Mouse (Mus musculus) adrenal gland (tissue): Measurements from ENCODE around the gene Gm42906.

Experiments
- intact Hi-C: fragments of 180-260 bp; cut with DNase I; formaldehyde crosslinking; loops from one replicate; pipeline ENCODE4 v1.15.1; 2025
- long read RNA-seq, 2 experiments: library from polyadenylated mRNA; unstranded; transcript quantifications; one replicate each; pipeline ENCODE4 v2.0.0; 2020; ENCODE audit warnings: borderline replicate concordance in 1 of 2; ENCODE audit not compliant: insufficient replicate concordance in 1 of 2

The Gm42906 gene
- long read RNA-seq, experiment 1 = 0 reads
- long read RNA-seq, experiment 2 = 0 reads

GRCm38 (mm10) chr5:151428113-151428756 is at the start of gene Gm42906:
Gm42906 (minus strand) TSS chr5:151428163.
- intact Hi-C loops = no loop called here

GRCm38 (mm10) chr5:151445695-151446094 is 17.7 kb upstream of the Gm42906 start:
- intact Hi-C loops = no loop called here

GRCm38 (mm10) chr5:151435106-151435505 is 7.1 kb upstream of the Gm42906 start:
- intact Hi-C loops = no loop called here

DNA sequence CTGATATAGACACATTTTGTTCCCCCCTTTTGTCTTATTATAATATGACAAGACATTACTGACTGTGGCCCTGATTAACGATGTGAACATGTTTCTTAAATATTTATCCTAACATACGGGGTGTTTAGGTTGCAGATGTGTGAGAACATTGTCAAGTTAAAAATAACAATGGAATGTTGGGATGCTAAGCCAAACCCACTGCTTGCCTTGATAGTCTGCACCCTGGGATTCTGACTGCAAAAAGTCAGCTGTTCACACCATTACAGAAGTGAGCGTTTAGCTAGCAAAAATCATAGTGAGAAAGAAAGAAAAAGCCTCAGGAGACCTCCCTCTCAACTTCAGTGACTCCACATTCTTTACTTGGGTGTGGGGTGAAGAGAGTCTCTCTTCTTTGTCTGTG is 1.5 kb downstream of the Gm42906 start:
- intact Hi-C loops = no loop called here

DNA sequence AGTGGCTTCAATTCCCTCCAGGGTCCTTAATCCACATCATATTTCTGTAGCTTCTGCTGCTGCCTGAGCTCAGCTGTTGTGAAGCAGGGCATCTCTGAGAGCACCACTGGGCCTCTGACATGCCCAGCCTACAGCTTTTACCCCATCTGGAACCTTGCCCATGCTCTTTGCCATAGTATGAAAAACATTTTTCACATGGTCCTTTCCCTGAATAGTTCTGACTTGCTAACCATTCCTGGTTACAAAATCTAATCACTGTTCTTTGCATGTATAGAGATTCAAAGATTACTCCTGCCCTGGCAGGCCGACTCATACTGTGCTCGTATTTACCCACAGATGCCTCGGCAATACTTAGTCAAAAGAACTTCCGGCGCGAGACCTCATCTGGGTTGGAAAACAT is 5.3 kb downstream of the Gm42906 start:
- intact Hi-C loops = no loop called here

DNA sequence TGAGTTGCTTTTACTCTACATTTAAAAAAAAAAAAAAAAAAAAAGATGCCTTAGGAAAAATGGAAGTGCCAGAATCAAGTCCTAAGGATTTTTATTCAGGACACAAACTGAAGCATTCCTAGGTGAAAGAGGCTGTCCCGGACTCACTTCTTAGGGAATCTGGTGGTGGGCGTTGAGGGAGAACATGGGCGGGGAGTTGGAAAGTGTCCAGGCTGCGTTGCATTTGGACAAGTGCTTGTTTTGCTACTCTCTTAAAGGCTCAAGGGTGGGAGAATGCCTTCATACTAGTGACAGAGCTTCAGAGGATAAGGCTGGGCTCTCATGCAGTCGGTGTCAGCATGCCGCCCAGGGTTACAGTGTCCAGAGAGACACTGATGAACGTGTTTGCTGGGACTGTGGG is 6.1 kb downstream of the Gm42906 start:
- intact Hi-C loops = no loop called here

- intact Hi-C loops = no loop called here
Measured at GRCm38 (mm10) chr5:151418551-151418950, 9.4 kb downstream of the Gm42906 start.

GRCm38 (mm10) chr5:151417421-151418038 is 10.4 kb downstream of the Gm42906 start:
- intact Hi-C loops = no loop called here

DNA sequence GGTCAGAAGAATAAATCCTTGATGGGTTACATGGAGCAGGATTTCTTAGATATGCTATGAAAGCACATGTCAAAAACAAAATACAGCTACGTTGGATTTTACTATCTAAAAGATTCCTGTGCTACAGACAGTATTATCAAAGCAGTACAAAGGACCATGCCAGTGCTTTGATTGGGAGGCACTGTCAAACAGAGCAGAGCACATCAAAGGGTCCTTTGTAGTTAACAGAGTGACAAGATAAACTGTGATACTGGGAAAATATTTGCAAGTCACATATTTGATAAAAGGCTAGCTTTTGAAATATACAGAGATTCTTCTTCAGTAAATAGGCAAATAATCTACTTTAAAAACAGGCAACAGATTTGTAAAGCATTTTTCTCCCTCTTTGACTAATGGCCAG is 11.0 kb downstream of the Gm42906 start:
- intact Hi-C loops = no loop called here

- intact Hi-C loops = no loop called here
Measured at GRCm38 (mm10) chr5:151413617-151414016, 14.3 kb downstream of the Gm42906 start.

- intact Hi-C loops = no loop called here
Measured at GRCm38 (mm10) chr5:151412666-151413463, 15.1 kb downstream of the Gm42906 start.

- intact Hi-C loops = no loop called here
Measured at GRCm38 (mm10) chr5:151410006-151410405, 18.0 kb downstream of the Gm42906 start.

GRCm38 (mm10) chr5:151409282-151409681 is 18.7 kb downstream of the Gm42906 start:
- intact Hi-C loops = no loop called here

DNA sequence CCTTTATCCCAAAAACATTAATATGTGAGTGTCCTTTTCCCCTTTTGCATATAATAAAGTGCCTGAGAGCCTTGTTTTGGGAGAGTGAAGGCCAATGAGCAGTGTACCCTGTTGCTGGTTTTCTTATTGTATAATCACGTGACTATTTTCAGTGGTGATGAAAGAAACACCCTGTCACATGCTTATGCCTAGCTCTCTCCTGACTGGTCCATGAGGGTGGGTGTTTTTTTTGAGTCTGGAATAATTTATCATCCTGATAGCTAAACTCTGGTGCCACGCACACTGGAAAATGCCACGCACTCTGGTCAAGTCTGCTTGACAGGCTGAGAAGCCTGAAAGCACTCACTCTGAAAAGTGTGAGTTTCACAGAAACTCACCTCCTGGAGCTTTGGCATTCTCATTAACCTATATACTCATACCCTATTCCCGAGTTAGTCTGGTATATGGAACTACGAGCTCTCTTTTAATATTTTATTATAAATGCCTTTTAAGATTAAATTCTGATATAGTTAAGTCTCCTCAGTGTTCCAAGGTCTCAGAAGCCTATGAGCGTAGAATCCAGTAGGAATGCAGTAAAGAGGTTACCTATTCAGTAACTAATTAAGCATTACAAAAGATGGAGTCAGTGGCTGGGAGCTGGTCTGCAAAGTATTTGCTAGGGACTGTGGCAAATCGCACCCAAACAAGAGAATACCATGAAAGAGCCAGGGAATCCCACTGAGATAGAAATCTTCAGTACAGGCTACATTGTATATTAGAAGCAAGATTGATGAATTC is 19.7 kb downstream of the Gm42906 start:
- intact Hi-C loops = no loop called here

DNA sequence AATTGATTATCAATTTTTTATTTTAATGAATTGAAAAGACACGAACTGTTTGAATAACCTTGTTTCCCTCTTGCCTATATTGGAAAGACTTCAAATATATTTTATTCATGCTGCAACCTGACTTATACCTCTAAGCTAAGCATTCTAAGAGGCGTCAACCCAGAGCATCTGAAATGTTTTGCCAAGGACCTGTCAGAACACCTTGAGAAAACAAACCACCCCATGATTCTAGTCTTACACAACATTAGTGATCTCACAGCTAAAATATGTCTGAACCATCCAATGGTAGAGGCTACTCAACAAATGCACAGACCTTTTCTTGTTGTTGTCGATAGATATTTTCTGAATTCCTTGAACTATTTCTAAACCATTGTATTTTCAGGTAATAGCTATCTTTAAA is 20.5 kb downstream of the Gm42906 start:
- intact Hi-C loops = no loop called here

GRCm38 (mm10) chr5:151406276-151406675 is 21.7 kb downstream of the Gm42906 start:
- intact Hi-C loops = no loop called here

DNA sequence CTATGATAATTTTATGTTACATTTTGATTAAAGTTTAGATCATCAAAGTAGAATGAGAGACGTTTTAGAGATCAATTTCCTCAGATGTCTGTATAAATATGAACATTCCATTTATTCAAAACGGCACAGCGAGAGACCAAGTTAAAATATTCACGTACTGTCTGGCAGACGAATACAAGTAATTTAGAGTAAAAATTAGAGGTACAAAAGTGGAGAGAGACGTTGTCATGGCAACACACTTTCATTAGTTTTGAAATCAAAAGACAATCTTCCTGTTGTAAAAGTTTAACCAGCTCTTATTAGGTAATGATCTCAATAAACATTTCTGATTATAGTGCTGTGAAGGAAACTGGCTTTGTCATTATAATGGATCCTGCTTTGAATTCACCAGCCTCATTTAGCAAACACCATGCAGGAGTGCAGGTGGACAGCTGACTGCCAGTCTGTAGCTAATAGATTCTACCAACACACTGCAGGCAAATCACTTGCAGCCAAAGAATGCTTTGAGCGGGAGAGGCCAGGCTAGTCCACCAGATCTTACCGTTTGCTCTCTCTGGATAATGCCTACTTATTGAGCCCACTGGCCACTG is 22.6 kb downstream of the Gm42906 start:
- intact Hi-C loops = no loop called here

DNA sequence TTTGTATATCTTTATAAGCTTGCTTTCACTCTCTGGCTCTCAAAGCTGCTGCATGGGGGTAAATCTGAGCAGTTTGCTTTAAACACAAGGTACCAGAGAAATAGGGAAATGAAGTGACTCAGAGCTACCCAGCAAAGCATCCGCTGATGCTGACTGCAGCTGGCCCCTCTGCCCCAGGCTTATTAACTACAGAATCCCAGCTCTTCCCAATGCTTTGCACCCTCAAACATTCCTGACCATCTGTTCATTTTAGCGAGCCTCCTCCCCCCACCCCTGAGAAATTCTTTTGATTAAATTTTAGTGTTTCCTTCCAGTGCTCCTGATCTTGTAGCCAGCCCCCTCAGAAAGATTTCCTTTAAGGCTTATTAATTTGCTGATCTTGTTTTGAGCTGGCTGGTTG is 24.4 kb downstream of the Gm42906 start:
- intact Hi-C loops = no loop called here

DNA sequence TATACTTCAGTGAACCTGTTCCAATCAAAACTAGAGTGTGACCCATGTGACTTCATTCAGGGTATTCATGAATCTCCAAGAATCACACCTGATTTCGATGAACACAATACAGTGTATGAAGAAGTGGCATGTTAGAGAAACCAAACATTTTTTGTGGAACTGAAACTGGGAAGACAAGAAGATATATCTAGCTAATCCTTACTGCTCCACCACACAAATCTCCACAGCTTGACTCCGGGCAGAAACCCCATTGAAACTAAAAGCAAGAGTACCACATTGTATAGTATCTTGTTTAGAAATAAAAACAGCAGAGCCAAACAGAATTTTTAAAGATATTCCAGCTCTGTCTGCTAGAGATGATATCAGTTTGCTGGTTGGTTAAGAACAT is 27.4 kb downstream of the Gm42906 start:
- intact Hi-C loops = no loop called here

GRCm38 (mm10) chr5:151399918-151400556 is 27.9 kb downstream of the Gm42906 start:
- intact Hi-C loops = no loop called here

- intact Hi-C loops = no loop called here
Measured at GRCm38 (mm10) chr5:151396119-151396518, 31.8 kb downstream of the Gm42906 start.
